Mouse (Mus musculus) small intestine, adult 2 months (tissue): ENCODE measurements around the gene Rtkn.

Experiments used
- CTCF ChIP-seq: fragments of 200-500 bp; IDR thresholded peaks from 2 replicates; pipeline ENCODE4 v1.5.1; 2012; ENCODE audit warnings: low read depth, mild to moderate bottlenecking, control low read depth, inconsistent platforms, low read length, moderate library complexity, mixed read lengths; ENCODE audit not compliant: insufficient replicate concordance, insufficient read length; ENCODE audit errors: extremely low read depth
- POLR2A ChIP-seq: fragments of 200-500 bp; IDR thresholded peaks from 2 replicates; pipeline ENCODE4 v1.6.1; 2012; ENCODE audit warnings: low read depth, mild to moderate bottlenecking, control low read depth, inconsistent platforms, low read length, moderate library complexity

GRCm38 (mm10) chr6:83151721-83152120 is 16.5 kb downstream of the Rtkn start:
- TF ChIP-seq POLR2A (no peak), CTCF (no peak)
